In the genomic region with DNA sequence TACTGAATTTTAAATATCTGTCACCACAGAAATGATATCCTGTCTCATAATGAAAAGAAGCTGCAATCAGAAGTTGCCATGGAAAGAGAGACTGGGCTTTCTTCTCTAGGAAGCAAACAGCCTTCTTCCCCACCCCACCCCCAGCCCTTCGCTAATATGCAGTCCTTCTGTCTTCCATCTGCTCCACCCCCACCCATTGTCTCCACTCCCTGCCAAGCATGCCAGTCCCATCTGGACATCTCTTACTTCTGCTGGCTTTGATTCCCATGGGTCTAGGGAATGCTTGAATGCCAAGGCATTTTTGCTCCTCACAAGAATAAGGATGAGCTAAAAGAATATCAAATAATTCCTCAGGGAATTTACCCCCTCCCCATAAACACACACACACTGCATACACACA, we compare ENCODE assay signal across 8 mouse cellular contexts.
DNase-seq lines count a peak whose midpoint lies in the region; ATAC-seq and TF ChIP-seq lines count a peak whose summit lies in the region.

No protein-coding gene starts in this region.

- peak overlapping the region; percentile 68 for H3K27ac ChIP-seq in hindbrain, postnatal 0 days
- peak overlapping the region; percentile 4 for H3K27ac ChIP-seq in midbrain, postnatal 0 days (ENCODE audit: low read depth, low read length)
- H3K27ac ChIP-seq in liver, embryonic 12.5 days = no peak overlapping the region
- H3K27ac ChIP-seq in heart, embryonic 12.5 days (ENCODE audit: poor library complexity, severe bottlenecking) = no peak overlapping the region

- H3K4me2 ChIP-seq in hindbrain, postnatal 0 days (ENCODE audit: low read depth, low read length) = peak overlapping the region; percentile 48
- peak overlapping the region; percentile 21 for H3K4me2 ChIP-seq in midbrain, postnatal 0 days (ENCODE audit: low read depth, low read length, poor library complexity, severe bottlenecking)
- H3K4me2 ChIP-seq in liver, embryonic 12.5 days = no peak overlapping the region
- no peak overlapping the region for H3K4me2 ChIP-seq in heart, embryonic 12.5 days

- peak; percentile 86 for ATAC-seq in hindbrain, postnatal 0 days
- peak; percentile 76; the same call in 1 of the 2 replicates for ATAC-seq in midbrain, postnatal 0 days (ENCODE audit: low FRiP score)
- no peak for ATAC-seq in liver, embryonic 12.5 days
- no peak for ATAC-seq in heart, embryonic 12.5 days (ENCODE audit: insufficient number of reproducible peaks, low FRiP score)

- no peaks in the 10 kb centered on the region for H3K36me3 ChIP-seq in hindbrain, postnatal 0 days (ENCODE audit: insufficient read depth, low read length)
- H3K36me3 ChIP-seq in midbrain, postnatal 0 days (ENCODE audit: insufficient read depth, low read length) = no peaks in the 10 kb centered on the region
- no peaks in the 10 kb centered on the region for H3K36me3 ChIP-seq in liver, embryonic 12.5 days
- H3K36me3 ChIP-seq in heart, embryonic 12.5 days = no peaks in the 10 kb centered on the region

- no peaks in the 10 kb centered on the region for H3K9me3 ChIP-seq in hindbrain, postnatal 0 days (ENCODE audit: low read length)
- H3K9me3 ChIP-seq in midbrain, postnatal 0 days (ENCODE audit: low read length) = no peaks in the 10 kb centered on the region
- H3K9me3 ChIP-seq in liver, embryonic 12.5 days (replicated peaks) = no peaks in the 10 kb centered on the region
- H3K9me3 ChIP-seq in heart, embryonic 12.5 days (replicated peaks) = no peaks in the 10 kb centered on the region

- 0% methylated on average over 1 of the region's 1 CpGs for WGBS in hindbrain, postnatal 0 days
- WGBS in midbrain, postnatal 0 days = 0% methylated on average over 1 of the region's 1 CpGs
- 39% methylated on average over 1 of the region's 1 CpGs for WGBS in liver, embryonic 12.5 days (ENCODE audit: insufficient replicate concordance)
- WGBS in heart, embryonic 12.5 days = 30% methylated on average over 1 of the region's 1 CpGs

- H3K4me3 ChIP-seq in hindbrain, postnatal 0 days (ENCODE audit: low read length) = peak overlapping the region; percentile 33
- H3K4me3 ChIP-seq in midbrain, postnatal 0 days (ENCODE audit: low read depth, low read length) = peak overlapping the region; percentile 13; the same call in 1 of the 2 replicates
- no peak overlapping the region for H3K4me3 ChIP-seq in liver, embryonic 12.5 days
- H3K4me3 ChIP-seq in heart, embryonic 12.5 days = no peak overlapping the region

- H3K9ac ChIP-seq in hindbrain, postnatal 0 days (replicated peaks; ENCODE audit: low read length) = peak overlapping the region; percentile 13; the same call in 1 of the 2 replicates
- no peak overlapping the region; the same call in 1 of the 2 replicates for H3K9ac ChIP-seq in midbrain, postnatal 0 days (replicated peaks; ENCODE audit: low read length, poor library complexity, severe bottlenecking)
- H3K9ac ChIP-seq in liver, embryonic 12.5 days = no peak overlapping the region
- no peak overlapping the region for H3K9ac ChIP-seq in heart, embryonic 12.5 days

- no peak for TF ChIP-seq CTCF in hindbrain, postnatal 0 days (IDR thresholded peaks at IDR 0.05; ENCODE audit: low read depth)
- TF ChIP-seq CTCF in midbrain, postnatal 0 days (IDR thresholded peaks at IDR 0.05) = no peak

- no peaks in the 10 kb centered on the region for H3K27me3 ChIP-seq in hindbrain, postnatal 0 days (ENCODE audit: insufficient read depth, low read length)
- H3K27me3 ChIP-seq in midbrain, postnatal 0 days (ENCODE audit: insufficient read depth, low read length) = no peaks in the 10 kb centered on the region
- no peaks in the 10 kb centered on the region for H3K27me3 ChIP-seq in liver, embryonic 12.5 days (replicated peaks)
- no peaks in the 10 kb centered on the region for H3K27me3 ChIP-seq in heart, embryonic 12.5 days (replicated peaks)

- peak; percentile 5 for DNase-seq in adipocyte (ENCODE audit: low spot score)
- DNase-seq in embryo, embryonic 11 days = peak; percentile 74
- DNase-seq in hindbrain, postnatal 0 days (ENCODE audit: low spot score) = peak; percentile 92
- peak; percentile 93 for DNase-seq in midbrain, postnatal 0 days (ENCODE audit: low spot score)
- DNase-seq in urinary bladder, adult 2 months (ENCODE audit: low spot score) = no peak
- no peak for DNase-seq in adrenal gland, postnatal 14 days

- H3K4me1 ChIP-seq in hindbrain, postnatal 0 days (ENCODE audit: insufficient read depth, low read length) = peaks cover 3% of the 10 kb centered on the region; the same call in 1 of the 2 replicates
- no peaks in the 10 kb centered on the region for H3K4me1 ChIP-seq in midbrain, postnatal 0 days (ENCODE audit: insufficient read depth, low read length)
- no peaks in the 10 kb centered on the region for H3K4me1 ChIP-seq in liver, embryonic 12.5 days
- H3K4me1 ChIP-seq in heart, embryonic 12.5 days (replicated peaks) = no peaks in the 10 kb centered on the region; the same call in 1 of the 2 replicates

Comparison
In these comparisons a context has a peak if more than half of its experiments do, and no peak if none do; other contexts are left out.
1. DNase-seq: peak in adipocyte (single experiment), embryo, embryonic 11 days (single experiment), hindbrain, postnatal 0 days (single experiment) and midbrain, postnatal 0 days (single experiment); none in urinary bladder, adult 2 months (single experiment) and adrenal gland, postnatal 14 days (single experiment).
2. ATAC-seq: peak in hindbrain, postnatal 0 days (single experiment) and midbrain, postnatal 0 days (single experiment); none in liver, embryonic 12.5 days (single experiment) and heart, embryonic 12.5 days (single experiment).
3. H3K27ac ChIP-seq: peak in hindbrain, postnatal 0 days (single experiment) and midbrain, postnatal 0 days (single experiment); none in liver, embryonic 12.5 days (single experiment) and heart, embryonic 12.5 days (single experiment).
4. H3K4me2 ChIP-seq: peak in hindbrain, postnatal 0 days (single experiment) and midbrain, postnatal 0 days (single experiment); none in liver, embryonic 12.5 days (single experiment) and heart, embryonic 12.5 days (single experiment).
5. H3K4me3 ChIP-seq: peak in hindbrain, postnatal 0 days (single experiment) and midbrain, postnatal 0 days (single experiment); none in liver, embryonic 12.5 days (single experiment) and heart, embryonic 12.5 days (single experiment).